Mouse (Mus musculus) embryonic facial prominence, embryonic 10.5 days (tissue): Measurements from ENCODE around the gene Eri3. TPM values are rescaled to one million over a fixed set of nuclear protein-coding genes. Genes with fewer than 3 reads are reported as not detected.

ENCODE experiments used
- DNase-seq: peaks from one replicate; pipeline ENCODE4 v3.0.0-alpha.2; 2017; ENCODE audit warnings: low spot score
- H3K27ac ChIP-seq: fragments of 300-500 bp; sonication (generic); replicated peaks from 2 replicates; pipeline ENCODE4 v1.5.1; 2016; ENCODE audit warnings: mild to moderate bottlenecking
- H3K27me3 ChIP-seq: fragments of 300-500 bp; sonication (generic); replicated peaks from 2 replicates; pipeline ENCODE4 v1.6.1; 2016; ENCODE audit warnings: low read depth, mild to moderate bottlenecking; ENCODE audit not compliant: poor library complexity, severe bottlenecking
- H3K36me3 ChIP-seq: fragments of 300-500 bp; sonication (generic); replicated peaks from 2 replicates; pipeline ENCODE4 v1.6.1; 2016; ENCODE audit warnings: mild to moderate bottlenecking, moderate library complexity
- H3K4me1 ChIP-seq: fragments of 300-500 bp; sonication (generic); 2 replicates; pipeline ENCODE4 v1.6.1; 2016
- H3K4me3 ChIP-seq: fragments of 300-500 bp; sonication (generic); 2 replicates; pipeline ENCODE4 v1.5.1; 2016; ENCODE audit warnings: mild to moderate bottlenecking, moderate library complexity
- H3K9me3 ChIP-seq: fragments of 300-500 bp; sonication (generic); 2 replicates; pipeline ENCODE4 v1.6.1; 2016; ENCODE audit warnings: mild to moderate bottlenecking
- WGBS: fragments of 180-500 bp; shearing (Covaris S2); methylation state at CpG from one replicate; pipeline ENCODE4 v1.1.7; 2016; 5-methylcytosine and 5-hydroxymethylcytosine counted together
- polyA plus RNA-seq: library from polyadenylated mRNA; unstranded; fragments of >200 nt; fragmentation: Nextera tagmentation; extraction: Ambion mirVana; gene quantifications from 2 replicates; pipeline ENCODE4 v1.2.1, GENCODE M21; 2016

Gene Eri3
- polyA plus RNA-seq, 1 experiment from 2014 or later: 132 TPM

DNA sequence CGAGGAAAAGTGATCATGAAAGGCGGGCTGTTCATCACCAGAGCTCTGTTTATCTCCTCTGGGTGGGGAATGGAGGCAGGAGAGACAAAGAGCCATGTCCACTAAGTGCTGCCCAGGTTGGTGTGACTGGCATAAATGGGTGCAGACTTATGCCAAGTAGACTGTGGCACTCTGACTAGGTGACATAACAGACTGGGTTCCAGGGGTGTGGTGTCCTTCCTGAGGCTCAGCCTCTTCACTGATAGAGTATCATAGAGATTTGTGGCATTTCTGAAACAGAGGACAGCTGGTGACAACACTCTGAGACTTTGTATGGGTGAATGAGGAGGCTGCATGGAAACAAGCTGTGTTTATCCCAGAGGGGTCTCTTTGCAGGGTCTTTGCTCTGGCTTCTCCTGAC, 61.6 kb downstream of the Eri3 start:
- H3K27me3 ChIP-seq: no peaks in the 10 kb centered on the region
- no peak for DNase-seq
- peaks cover 24% of the 10 kb centered on the region for H3K4me1 ChIP-seq
- peaks cover 93% of the 10 kb centered on the region for H3K36me3 ChIP-seq
- no peak overlapping the region for H3K27ac ChIP-seq
- H3K4me3 ChIP-seq: no peak overlapping the region
- H3K9me3 ChIP-seq: no peaks in the 10 kb centered on the region
- WGBS: 80% methylated on average over 2 of the region's 2 CpGs

DNA sequence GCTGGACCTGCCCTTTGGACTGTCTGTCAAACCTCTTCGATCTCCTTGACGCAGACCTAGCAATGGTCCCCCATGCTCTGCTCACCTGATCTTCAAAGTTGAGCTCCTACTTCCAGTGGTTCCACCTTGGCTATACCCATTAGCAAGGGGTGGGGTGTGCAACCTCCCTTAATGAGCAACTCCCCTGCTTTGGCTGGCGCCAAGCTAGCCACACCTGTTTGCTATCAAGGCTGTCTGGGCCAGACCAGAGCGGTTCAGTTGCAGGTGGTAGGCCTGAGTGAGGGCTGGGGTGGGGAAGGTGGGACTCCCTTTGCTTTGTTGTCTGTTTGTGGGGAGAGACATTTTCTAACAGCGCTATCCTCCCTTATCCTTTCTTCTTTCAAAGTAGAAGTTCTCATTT, 62.5 kb downstream of the Eri3 start:
- no peaks in the 10 kb centered on the region for H3K9me3 ChIP-seq
- WGBS: 92% methylated on average over 5 of the region's 5 CpGs
- DNase-seq: no peak
- no peak overlapping the region for H3K4me3 ChIP-seq
- no peaks in the 10 kb centered on the region for H3K27me3 ChIP-seq
- peaks cover 19% of the 10 kb centered on the region for H3K4me1 ChIP-seq
- peaks cover 92% of the 10 kb centered on the region for H3K36me3 ChIP-seq
- H3K27ac ChIP-seq: no peak overlapping the region

DNA sequence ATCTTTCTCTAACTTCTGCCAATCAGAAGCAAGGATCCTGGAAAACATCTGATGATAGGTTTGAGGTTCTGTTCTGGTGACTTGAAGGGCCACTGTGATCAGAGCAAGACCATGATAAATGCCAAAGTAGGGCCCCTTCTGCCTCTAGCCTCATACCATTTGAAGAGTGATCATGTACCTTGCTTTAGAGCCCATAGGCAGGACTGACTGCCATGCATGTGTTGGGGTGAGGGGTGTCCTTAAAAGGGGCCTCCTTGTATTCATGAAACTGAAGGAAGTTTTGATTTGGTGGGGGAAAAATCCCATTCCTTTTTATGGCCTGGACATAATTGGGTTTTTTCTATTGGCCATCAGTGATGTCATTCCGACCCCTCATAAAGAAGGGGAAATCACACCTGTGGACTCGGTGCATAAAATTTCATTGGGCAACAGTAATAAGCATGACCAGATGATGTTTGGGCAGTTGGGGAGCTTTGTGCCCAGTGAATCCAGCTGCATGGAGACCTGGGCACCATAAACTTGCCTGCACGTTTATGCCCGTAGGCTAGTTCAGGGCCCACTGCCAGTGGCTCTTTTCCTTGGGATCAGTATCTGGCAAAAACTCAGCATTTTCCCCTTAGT, 63.1 kb downstream of the Eri3 start:
- Histone ChIP-seq H3K4me3 (no peak overlapping the region), H3K9me3 (no peaks in the 10 kb centered on the region), H3K36me3 (peaks cover 91% of the 10 kb centered on the region), H3K27me3 (no peaks in the 10 kb centered on the region), H3K27ac (no peak overlapping the region), H3K4me1 (peaks cover 14% of the 10 kb centered on the region)
- WGBS: 91% methylated on average over 4 of the region's 4 CpGs
- DNase-seq: no peak

DNA sequence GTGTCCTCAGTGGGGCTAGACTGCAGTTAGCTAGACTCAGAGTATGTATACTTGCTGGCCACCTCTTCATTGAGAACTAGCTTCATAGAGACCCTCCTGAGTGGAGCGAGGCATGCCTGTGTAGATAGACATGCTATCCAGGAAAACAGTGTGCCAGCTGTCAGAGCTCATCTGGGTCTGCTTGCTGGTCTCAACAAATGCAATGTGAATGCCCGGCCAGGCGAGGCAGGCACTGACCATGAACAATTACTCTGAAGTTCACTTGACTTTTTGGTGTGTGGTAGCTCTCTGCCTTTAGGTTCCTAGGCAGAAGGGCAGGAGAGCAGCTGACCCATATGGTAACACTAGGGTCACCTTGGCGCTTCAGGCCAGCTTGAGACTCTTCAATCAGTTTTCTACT, 66.4 kb downstream of the Eri3 start:
- WGBS: 86% methylated on average over 4 of the region's 4 CpGs
- Histone ChIP-seq H3K4me1 (no peaks in the 10 kb centered on the region), H3K4me3 (no peak overlapping the region), H3K36me3 (peaks cover 87% of the 10 kb centered on the region), H3K27ac (no peak overlapping the region), H3K27me3 (no peaks in the 10 kb centered on the region), H3K9me3 (no peaks in the 10 kb centered on the region)
- DNase-seq: no peak

DNA sequence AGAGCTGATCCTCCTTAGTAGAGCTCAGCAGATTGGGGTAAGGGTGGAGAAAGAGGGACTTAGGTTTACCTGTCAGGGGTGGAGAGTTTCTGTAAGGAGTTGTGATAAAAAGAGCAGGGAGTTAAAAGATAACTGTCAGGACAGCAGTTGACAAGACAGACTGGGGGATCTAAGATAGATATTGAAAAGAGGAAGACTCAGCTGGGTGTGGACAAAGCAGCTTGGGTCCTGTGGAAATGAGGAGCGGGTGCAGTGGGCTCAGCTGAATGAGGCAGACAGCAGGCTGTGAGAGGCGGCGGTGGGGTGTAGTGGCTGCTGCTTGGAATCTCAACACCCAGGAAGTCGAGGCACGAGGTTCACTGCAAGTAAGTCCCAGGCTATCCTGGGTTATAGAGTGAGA, 72.1 kb downstream of the Eri3 start:
- no peak overlapping the region for H3K4me3 ChIP-seq
- H3K27me3 ChIP-seq: no peaks in the 10 kb centered on the region
- no peak overlapping the region for H3K27ac ChIP-seq
- 90% methylated on average over 5 of the region's 5 CpGs for WGBS
- H3K9me3 ChIP-seq: no peaks in the 10 kb centered on the region
- H3K4me1 ChIP-seq: peaks cover 8% of the 10 kb centered on the region; the same call in 1 of the 2 replicates
- DNase-seq: no peak
- H3K36me3 ChIP-seq: peaks cover 79% of the 10 kb centered on the region

DNA sequence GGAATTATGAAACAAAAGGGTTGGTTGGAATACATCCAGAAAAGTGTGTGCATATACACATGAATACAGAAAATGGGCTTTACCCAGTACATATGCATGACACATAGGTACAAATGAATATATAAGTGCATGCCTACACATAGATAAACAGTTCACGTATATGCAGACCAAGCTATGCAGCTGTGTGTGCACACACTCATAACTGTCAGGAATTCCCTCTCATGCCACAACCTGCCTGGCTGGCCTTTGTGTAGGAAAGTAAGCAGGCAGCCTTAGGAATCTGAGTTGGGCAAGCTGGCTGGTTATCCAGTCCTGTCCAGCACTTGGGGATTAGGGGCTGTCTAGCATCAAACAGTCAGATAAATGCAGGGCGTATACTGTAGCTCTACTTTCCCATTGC, 72.9 kb downstream of the Eri3 start:
- Histone ChIP-seq H3K27ac (no peak overlapping the region), H3K9me3 (no peaks in the 10 kb centered on the region), H3K4me3 (no peak overlapping the region), H3K36me3 (peaks cover 79% of the 10 kb centered on the region), H3K27me3 (no peaks in the 10 kb centered on the region), H3K4me1 (peaks cover 8% of the 10 kb centered on the region; the same call in 1 of the 2 replicates)
- no peak for DNase-seq
- WGBS: 84% methylated on average over 2 of the region's 2 CpGs

DNA sequence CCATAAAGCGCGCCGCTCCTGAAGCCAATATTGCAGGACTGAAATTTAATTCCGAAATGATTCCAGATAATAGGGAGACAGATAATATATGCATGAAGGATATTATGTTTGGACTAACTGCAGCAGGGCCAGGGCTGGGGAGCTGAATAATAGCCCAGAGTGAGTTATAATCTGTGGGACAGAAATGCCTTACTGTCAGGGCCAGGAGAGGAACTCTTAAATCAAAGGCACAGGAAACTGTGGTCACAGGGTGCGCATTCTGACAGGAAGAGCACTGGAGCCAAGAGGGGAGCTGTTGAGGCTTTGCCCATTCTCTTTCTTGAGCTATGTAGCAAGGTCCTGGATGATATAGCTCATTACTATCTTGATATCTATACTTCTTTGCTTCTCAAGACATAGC, 74.5 kb downstream of the Eri3 start:
- Histone ChIP-seq H3K4me3 (no peak overlapping the region), H3K9me3 (no peaks in the 10 kb centered on the region), H3K27me3 (no peaks in the 10 kb centered on the region), H3K27ac (no peak overlapping the region), H3K4me1 (peaks cover 12% of the 10 kb centered on the region; the same call in 1 of the 2 replicates), H3K36me3 (peaks cover 74% of the 10 kb centered on the region)
- 92% methylated on average over 5 of the region's 5 CpGs for WGBS
- no peak for DNase-seq

DNA sequence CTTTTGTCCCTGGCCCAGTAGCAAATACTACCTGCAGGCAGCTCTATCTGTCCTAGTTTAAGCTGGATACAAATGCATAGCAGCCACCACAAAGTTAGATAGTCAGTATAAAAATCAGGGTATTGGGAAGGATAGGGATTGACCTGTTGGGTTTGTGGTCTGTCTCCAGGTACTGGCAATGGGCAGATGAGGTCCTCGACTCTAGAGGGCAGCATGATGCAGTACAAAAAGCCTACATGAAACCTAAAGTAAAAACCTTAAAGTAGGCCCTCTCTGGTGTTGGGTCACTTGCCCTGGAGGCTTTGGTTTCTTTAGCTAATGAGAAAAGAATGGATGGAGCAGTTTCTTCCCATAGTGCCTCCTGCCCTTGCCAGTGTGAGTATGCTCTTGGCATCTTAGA, 78.3 kb downstream of the Eri3 start:
- no peaks in the 10 kb centered on the region for H3K27me3 ChIP-seq
- H3K36me3 ChIP-seq: peaks cover 66% of the 10 kb centered on the region
- no peak for DNase-seq
- H3K4me3 ChIP-seq: no peak overlapping the region
- peaks cover 12% of the 10 kb centered on the region; the same call in 1 of the 2 replicates for H3K4me1 ChIP-seq
- WGBS: 64% methylated on average over 1 of the region's 1 CpGs
- H3K9me3 ChIP-seq: peaks cover 3% of the 10 kb centered on the region; the same call in 1 of the 2 replicates
- no peak overlapping the region for H3K27ac ChIP-seq

DNA sequence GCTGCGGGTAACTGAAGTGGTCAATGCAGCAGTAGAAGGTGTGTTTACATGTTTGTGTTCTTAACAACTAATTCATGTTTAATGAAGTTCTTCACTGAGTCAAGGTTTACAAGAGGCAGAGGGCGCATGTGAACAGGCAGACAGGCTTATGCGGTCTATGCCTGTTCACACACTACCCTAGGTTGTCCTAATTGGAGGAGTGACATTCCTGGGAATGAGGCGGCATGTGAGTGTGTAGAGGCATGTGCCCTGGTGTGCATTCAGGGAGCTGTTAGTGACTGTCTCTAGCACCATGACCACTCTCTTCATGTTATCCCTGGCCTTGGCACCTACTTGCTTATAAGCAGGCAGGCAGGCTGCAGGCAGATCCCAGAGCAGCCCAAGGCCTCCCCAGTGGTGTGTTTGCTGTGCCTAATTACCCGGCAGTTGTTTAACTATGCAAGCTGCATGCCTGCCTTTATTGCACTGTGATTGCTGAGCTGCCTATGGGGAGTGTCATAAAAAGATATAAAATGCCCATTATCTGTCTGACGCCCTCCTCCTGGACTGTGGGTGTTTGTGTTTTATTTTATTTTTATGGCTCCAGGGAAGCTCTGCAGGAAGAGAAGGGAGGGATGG, 80.0 kb downstream of the Eri3 start:
- Histone ChIP-seq H3K36me3 (peaks cover 70% of the 10 kb centered on the region), H3K9me3 (peaks cover 3% of the 10 kb centered on the region; the same call in 1 of the 2 replicates), H3K27me3 (no peaks in the 10 kb centered on the region), H3K27ac (no peak overlapping the region), H3K4me3 (no peak overlapping the region), H3K4me1 (peaks cover 4% of the 10 kb centered on the region; the same call in 1 of the 2 replicates)
- 77% methylated on average over 6 of the region's 6 CpGs for WGBS
- no peak for DNase-seq

DNA sequence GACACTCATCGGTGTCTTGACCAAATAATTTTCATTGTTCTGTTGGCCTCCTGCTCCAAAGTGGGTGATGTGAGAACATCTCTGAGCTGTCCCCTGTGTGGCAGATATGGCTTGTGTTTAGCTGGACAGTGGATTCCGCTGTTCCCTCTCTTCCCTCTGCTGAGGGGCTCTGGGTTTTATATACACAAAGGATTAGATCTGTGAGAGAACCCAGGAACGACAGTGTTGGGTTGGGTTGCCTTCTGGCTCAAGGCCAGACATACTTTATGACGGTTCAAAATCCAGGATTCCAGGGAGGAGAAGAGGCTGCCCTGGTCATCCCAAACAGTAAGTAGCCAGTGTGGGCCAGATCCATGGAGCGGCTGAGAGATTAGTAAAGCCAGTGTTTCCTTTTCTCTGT, 83.4 kb downstream of the Eri3 start:
- WGBS: 92% methylated on average over 5 of the region's 5 CpGs
- no peak overlapping the region for H3K4me3 ChIP-seq
- H3K4me1 ChIP-seq: peaks cover 18% of the 10 kb centered on the region
- H3K9me3 ChIP-seq: peaks cover 3% of the 10 kb centered on the region; the same call in 1 of the 2 replicates
- DNase-seq: no peak
- no peak overlapping the region for H3K27ac ChIP-seq
- no peaks in the 10 kb centered on the region for H3K27me3 ChIP-seq
- H3K36me3 ChIP-seq: peaks cover 43% of the 10 kb centered on the region

DNA sequence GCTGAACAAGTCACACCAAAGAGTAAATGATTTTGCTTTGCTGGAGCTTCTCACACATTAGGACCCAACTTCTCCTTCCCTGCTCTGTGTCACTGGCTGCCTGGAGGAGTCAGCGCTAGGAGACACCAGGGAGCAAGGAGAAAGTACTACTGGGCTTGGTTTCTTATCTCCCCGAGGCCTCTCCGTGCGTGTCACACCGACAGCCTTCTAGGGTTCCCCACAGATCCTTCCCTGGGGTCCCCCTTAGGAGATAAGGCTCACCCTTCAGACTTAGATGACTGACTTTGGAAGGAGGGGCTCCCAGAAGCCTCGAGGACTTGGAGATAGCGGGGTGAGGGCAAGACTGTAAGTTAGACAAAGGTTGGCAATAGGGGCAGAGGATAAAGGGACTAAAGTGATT, 84.5 kb downstream of the Eri3 start:
- Histone ChIP-seq H3K27me3 (no peaks in the 10 kb centered on the region), H3K4me1 (peaks cover 14% of the 10 kb centered on the region), H3K4me3 (no peak overlapping the region), H3K27ac (no peak overlapping the region), H3K36me3 (peaks cover 42% of the 10 kb centered on the region), H3K9me3 (peaks cover 3% of the 10 kb centered on the region; the same call in 1 of the 2 replicates)
- 91% methylated on average over 7 of the region's 7 CpGs for WGBS
- no peak for DNase-seq

DNA sequence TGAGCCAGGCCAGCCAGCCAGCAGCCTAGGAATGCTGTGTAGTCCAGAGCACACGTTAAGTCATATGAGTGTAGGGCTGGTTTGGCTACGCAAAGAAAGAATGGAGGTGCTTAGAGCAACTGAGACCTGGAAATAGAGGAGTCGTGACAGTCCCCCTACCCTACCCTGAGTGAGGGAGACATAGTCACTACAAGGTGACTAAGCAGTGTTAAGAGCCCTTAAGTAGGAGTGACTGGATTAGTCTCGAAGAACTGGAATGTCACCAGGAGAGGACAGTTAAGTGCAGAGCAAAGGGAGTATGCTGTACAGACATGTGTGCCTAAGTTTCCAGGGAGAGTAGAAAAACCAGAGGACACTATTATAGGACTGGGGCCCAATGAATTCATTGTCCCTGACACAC, 86.0 kb downstream of the Eri3 start:
- H3K27ac ChIP-seq: no peak overlapping the region

More for the DNA sequence above, 86.0 kb downstream of the Eri3 start:
- Histone ChIP-seq H3K27me3 (no peaks in the 10 kb centered on the region), H3K4me1 (peaks cover 18% of the 10 kb centered on the region), H3K36me3 (peaks cover 54% of the 10 kb centered on the region), H3K9me3 (peaks cover 3% of the 10 kb centered on the region; the same call in 1 of the 2 replicates), H3K4me3 (no peak overlapping the region)
- WGBS: 87% methylated on average over 4 of the region's 4 CpGs
- DNase-seq: no peak
